Mouse (Mus musculus) stomach, postnatal 0 days (tissue): ENCODE measurements around the gene Trmt10a. TPM values are rescaled to one million over a fixed set of nuclear protein-coding genes. Genes with fewer than 3 reads are reported as not detected.
A peak's percentile ranks its signal among the peaks of the same experiment; 100 is the strongest.
"Not testable (repeated sequence)": the region's sequence is repeated elsewhere in the genome, so short reads cannot be mapped to it uniquely, and the experiment has no call there.

Experiments
- ATAC-seq: fragments of 200-750 bp; cut with Nextera tagmentation; 2 replicates; pipeline ENCODE4 v1.8.0; 2017; ENCODE audit not compliant: low FRiP score, low TSS enrichment
- DNase-seq: peaks from one replicate; pipeline ENCODE4 v3.0.0-alpha.2; 2016; ENCODE audit warnings: low spot score
- H3K27ac ChIP-seq: fragments of 300-500 bp; sonication (generic); replicated peaks from 2 replicates; pipeline ENCODE4 v1.5.1; 2014; ENCODE audit warnings: mild to moderate bottlenecking, control low read depth
- H3K27me3 ChIP-seq: fragments of 300-500 bp; sonication (generic); 2 replicates; pipeline ENCODE4 v1.6.1; 2014; ENCODE audit warnings: low read length; ENCODE audit not compliant: control insufficient read depth, insufficient read depth
- H3K36me3 ChIP-seq: fragments of 300-500 bp; sonication (generic); 2 replicates; pipeline ENCODE4 v1.6.1; 2014; ENCODE audit warnings: low read length, mixed read lengths; ENCODE audit not compliant: control insufficient read depth, insufficient read depth
- H3K4me1 ChIP-seq: fragments of 300-500 bp; sonication (generic); replicated peaks from 2 replicates; pipeline ENCODE4 v1.6.1; 2014; ENCODE audit warnings: antibody characterized with exemption; ENCODE audit not compliant: control insufficient read depth, insufficient read depth
- H3K4me2 ChIP-seq: fragments of 300-500 bp; sonication (generic); replicated peaks from 2 replicates; pipeline ENCODE4 v1.6.1; 2014; ENCODE audit warnings: low read depth, mild to moderate bottlenecking, control low read depth, moderate library complexity
- H3K4me3 ChIP-seq: fragments of 300-500 bp; sonication (generic); 2 replicates; pipeline ENCODE4 v1.5.1; 2014; ENCODE audit warnings: low read depth, low read length, control low read depth
- H3K9ac ChIP-seq: fragments of 300-500 bp; sonication (generic); 2 replicates; pipeline ENCODE4 v1.6.1; 2014; ENCODE audit warnings: mild to moderate bottlenecking, low read length, control low read depth, mixed read lengths
- H3K9me3 ChIP-seq: fragments of 300-500 bp; sonication (generic); 2 replicates; pipeline ENCODE4 v1.6.1; 2016; ENCODE audit warnings: low read length; ENCODE audit not compliant: control insufficient read depth
- CTCF ChIP-seq: IDR thresholded peaks from 2 replicates; pipeline ENCODE4 v1.5.1; 2016; ENCODE audit warnings: antibody characterized with exemption, low read depth, mild to moderate bottlenecking, moderate library complexity
- EP300 ChIP-seq: optimal IDR thresholded peaks from 2 replicates; pipeline ENCODE3; 2016; ENCODE audit warnings: antibody characterized with exemption
- WGBS: fragments of 180-500 bp; shearing (Covaris S2); extraction: QIAGEN DNeasy Blood & Tissue Kit; methylation state at CpG from one replicate; pipeline ENCODE4 v1.1.7; 2014; 5-methylcytosine and 5-hydroxymethylcytosine counted together
- polyA plus RNA-seq: library from polyadenylated mRNA; unstranded; fragments of >200 nt; fragmentation: Nextera tagmentation; extraction: Ambion mirVana; gene quantifications from 2 replicates; pipeline ENCODE4 v1.2.1, GENCODE M21; 2015

Trmt10a gene
- polyA plus RNA-seq, 1 experiment from 2014 or later, result 5.3 TPM

GRCm38 (mm10) chr3:138130692-138131091, 12.6 kb upstream of the Trmt10a start:
- H3K36me3 ChIP-seq, result no peaks in the 10 kb centered on the region
- no peak overlapping the region for H3K4me2 ChIP-seq
- 63% methylated on average over 1 of the region's 1 CpGs for WGBS
- H3K9ac ChIP-seq, result no peak overlapping the region
- no peaks in the 10 kb centered on the region for H3K27me3 ChIP-seq
- no peaks in the 10 kb centered on the region for H3K9me3 ChIP-seq
- H3K27ac ChIP-seq, result no peak overlapping the region
- no peak for ATAC-seq
- no peaks in the 10 kb centered on the region for H3K4me1 ChIP-seq
- TF ChIP-seq EP300 (no peak), CTCF (no peak)
- no peak for DNase-seq
- no peak overlapping the region for H3K4me3 ChIP-seq

- WGBS, result 38% methylated on average over 9 of the region's 9 CpGs
- no peak overlapping the region for H3K4me3 ChIP-seq
These were observed 12.1 kb upstream of the Trmt10a start for GRCm38 (mm10) chr3:138131168-138131567.

GRCm38 (mm10) chr3:138133463-138133862, 9.8 kb upstream of the Trmt10a start:
- H3K36me3 ChIP-seq, result no peaks in the 10 kb centered on the region
- no peaks in the 10 kb centered on the region for H3K9me3 ChIP-seq
- no peak overlapping the region for H3K27ac ChIP-seq
- ATAC-seq (no peak), DNase-seq (no peak)
- H3K4me2 ChIP-seq, result no peak overlapping the region
- no peaks in the 10 kb centered on the region for H3K27me3 ChIP-seq
- 92% methylated on average over 8 of the region's 8 CpGs for WGBS
- TF ChIP-seq CTCF, result no peak
- no peak overlapping the region for H3K4me3 ChIP-seq
- H3K9ac ChIP-seq, result no peak overlapping the region
- no peaks in the 10 kb centered on the region for H3K4me1 ChIP-seq

More at GRCm38 (mm10) chr3:138131168-138131567, 12.1 kb upstream of the Trmt10a start:
- ATAC-seq (peak; percentile 49; the same call in 1 of the 2 replicates), DNase-seq (no peak)
- H3K27me3 ChIP-seq, result no peaks in the 10 kb centered on the region
- no peaks in the 10 kb centered on the region for H3K9me3 ChIP-seq
- H3K4me2 ChIP-seq, result no peak overlapping the region
- H3K36me3 ChIP-seq, result no peaks in the 10 kb centered on the region
- H3K27ac ChIP-seq, result no peak overlapping the region
- H3K4me1 ChIP-seq, result no peaks in the 10 kb centered on the region
- TF ChIP-seq CTCF, result no peak
- TF ChIP-seq EP300, result no peak
- H3K9ac ChIP-seq, result no peak overlapping the region

GRCm38 (mm10) chr3:138133916-138134315, 9.3 kb upstream of the Trmt10a start:
- Histone ChIP-seq H3K9ac (no peak overlapping the region), H3K27ac (no peak overlapping the region), H3K4me2 (no peak overlapping the region)

GRCm38 (mm10) chr3:138134528-138134927, 8.7 kb upstream of the Trmt10a start:
- Histone ChIP-seq H3K27me3 (no peaks in the 10 kb centered on the region), H3K4me3 (no peak overlapping the region), H3K9me3 (no peaks in the 10 kb centered on the region), H3K27ac (no peak overlapping the region), H3K9ac (no peak overlapping the region), H3K4me2 (no peak overlapping the region), H3K36me3 (no peaks in the 10 kb centered on the region), H3K4me1 (no peaks in the 10 kb centered on the region)
- no peak for ATAC-seq
- no peak for DNase-seq
- TF ChIP-seq CTCF, result no peak
- WGBS, result 71% methylated on average over 1 of the region's 1 CpGs

More at GRCm38 (mm10) chr3:138133916-138134315, 9.3 kb upstream of the Trmt10a start:
- H3K4me3 ChIP-seq, result no peak overlapping the region
- ATAC-seq, result no peak
- H3K36me3 ChIP-seq, result no peaks in the 10 kb centered on the region
- 84% methylated on average over 11 of the region's 11 CpGs for WGBS
- no peaks in the 10 kb centered on the region for H3K27me3 ChIP-seq
- no peaks in the 10 kb centered on the region for H3K4me1 ChIP-seq
- no peak for DNase-seq
- TF ChIP-seq EP300 (no peak), CTCF (no peak)
- H3K9me3 ChIP-seq, result no peaks in the 10 kb centered on the region

GRCm38 (mm10) chr3:138138146-138138545, 5.1 kb upstream of the Trmt10a start:
- 96% methylated on average over 13 of the region's 13 CpGs for WGBS
- H3K9ac ChIP-seq, ATAC-seq, H3K27ac ChIP-seq, H3K27me3 ChIP-seq, DNase-seq, H3K4me3 ChIP-seq, H3K4me1 ChIP-seq, H3K4me2 ChIP-seq, H3K9me3 ChIP-seq, H3K36me3 ChIP-seq: not testable (repeated sequence)
